22 mouse cellular contexts compared by ENCODE assay signal in the genomic region with DNA sequence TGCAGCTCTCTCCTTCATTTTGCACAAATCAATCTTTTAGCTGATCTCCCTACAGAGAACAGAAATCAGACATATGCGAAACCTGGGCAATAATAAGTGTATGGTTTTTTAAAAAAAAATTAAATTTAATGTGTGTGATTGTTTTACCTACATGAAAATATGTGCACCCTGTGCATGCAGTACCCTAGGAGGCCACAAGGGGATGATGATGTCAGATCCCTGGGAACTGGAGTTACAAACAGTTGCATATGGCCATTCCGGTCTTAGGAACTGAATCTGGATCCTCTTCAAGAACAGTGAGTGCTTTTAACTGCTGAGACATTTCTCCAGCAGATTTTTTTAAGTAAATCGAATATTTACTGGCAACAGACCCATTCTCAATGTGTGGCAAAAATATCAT.
DNase-seq lines count a peak whose midpoint lies in the region; ATAC-seq and TF ChIP-seq lines count a peak whose summit lies in the region.
"Had no signal": no experiment of that assay in that cellular context is flagged by ENCODE, and none has a peak within 500 bp of the region (broad histone marks: within the 10 kb centered on the region; RNA-seq: fewer than 3 reads in every experiment).

No protein-coding gene starts in this region.

- H3K36me3 ChIP-seq in forebrain, postnatal 0 days (ENCODE audit: insufficient read depth): no peaks in the 10 kb centered on the region
- H3K36me3 ChIP-seq in forebrain, embryonic 12.5 days (replicated peaks): no peaks in the 10 kb centered on the region
- H3K36me3 ChIP-seq: forebrain, embryonic 10.5 days; heart, embryonic 15.5 days; hindbrain, embryonic 13.5 days; kidney, embryonic 15.5 days; liver, embryonic 12.5 days; midbrain, embryonic 10.5 days; neural tube, embryonic 15.5 days had no signal

- no peak for ATAC-seq in forebrain, postnatal 0 days
- no peak for ATAC-seq in forebrain, embryonic 12.5 days (ENCODE audit: low FRiP score)
- ATAC-seq: liver, embryonic 12.5 days had no signal

- 89% methylated on average over 3 of the region's 3 CpGs for WGBS in forebrain, postnatal 0 days
- WGBS in forebrain, embryonic 12.5 days: 98% methylated on average over 3 of the region's 3 CpGs

- DNase-seq in forebrain, postnatal 0 days: no peak
- DNase-seq in left cerebral cortex, adult 2 months (ENCODE audit: extremely low spot score in 1 of 2, low spot score in 2 of 2): no peak
- no peak for DNase-seq in left cerebral cortex, postnatal 36 days (ENCODE audit: low spot score in 2 of 2)
- peak; percentile 18 for DNase-seq in 3T3-L1 (ENCODE audit: low read depth, low spot score)
- peak; percentile 51 for DNase-seq in R1 (ENCODE audit: low read depth, low spot score)
- no peak for DNase-seq in thymus, postnatal 0 days (ENCODE audit: low spot score)
- DNase-seq in spleen, postnatal 4 days (ENCODE audit: low spot score in 2 of 2): no peak
- DNase-seq: cerebellum, adult 11-12 months; cerebellum, postnatal 10 days; gastrocnemius, postnatal 25 days; heart, postnatal 36 days; kidney, adult 11 months; kidney, postnatal 36 days; thymus, adult 2 months had no signal

- H3K27ac ChIP-seq in forebrain, postnatal 0 days (ENCODE audit: low read depth, low read length): no peak overlapping the region
- H3K27ac ChIP-seq in forebrain, embryonic 12.5 days: no peak overlapping the region
- no peak overlapping the region for H3K27ac ChIP-seq in left cerebral cortex, adult 2 months
- H3K27ac ChIP-seq: forebrain, embryonic 10.5 days; heart, embryonic 15.5 days; hindbrain, embryonic 13.5 days; kidney, embryonic 15.5 days; liver, embryonic 12.5 days; midbrain, embryonic 10.5 days; neural tube, embryonic 15.5 days had no signal

- intact Hi-C loops in left cerebral cortex, adult 2 months (cut with DNase I): no loop called here
- intact Hi-C loops in left cerebral cortex, postnatal 36 days (cut with DNase I): no loop called here

- TF ChIP-seq CTCF in forebrain, postnatal 0 days (IDR thresholded peaks at IDR 0.05; ENCODE audit: low read depth): peak; percentile 27; the same call in 1 of the 2 replicates
- TF ChIP-seq CTCF in left cerebral cortex, adult 2 months (IDR thresholded peaks at IDR 0.05): peak; percentile 30

- H3K4me1 ChIP-seq in forebrain, postnatal 0 days (ENCODE audit: insufficient read depth): no peaks in the 10 kb centered on the region
- H3K4me1 ChIP-seq in forebrain, embryonic 12.5 days: peaks cover 1% of the 10 kb centered on the region; the same call in 1 of the 2 replicates
- H3K4me1 ChIP-seq: heart, embryonic 15.5 days; hindbrain, embryonic 13.5 days; kidney, embryonic 15.5 days; liver, embryonic 12.5 days; neural tube, embryonic 15.5 days had no signal

- no peak overlapping the region for H3K4me3 ChIP-seq in forebrain, postnatal 0 days (ENCODE audit: low read depth, low read length)
- H3K4me3 ChIP-seq in forebrain, embryonic 12.5 days (replicated peaks): no peak overlapping the region
- no peak overlapping the region for H3K4me3 ChIP-seq in left cerebral cortex, adult 2 months
- H3K4me3 ChIP-seq: forebrain, embryonic 10.5 days; heart, embryonic 15.5 days; hindbrain, embryonic 13.5 days; kidney, embryonic 15.5 days; liver, embryonic 12.5 days; midbrain, embryonic 10.5 days; neural tube, embryonic 15.5 days had no signal

- no peak overlapping the region for H3K9ac ChIP-seq in forebrain, postnatal 0 days
- H3K9ac ChIP-seq in forebrain, embryonic 12.5 days: no peak overlapping the region
- H3K9ac ChIP-seq: heart, embryonic 15.5 days; hindbrain, embryonic 13.5 days; kidney, embryonic 15.5 days; liver, embryonic 12.5 days; neural tube, embryonic 15.5 days had no signal

- no peaks in the 10 kb centered on the region for H3K27me3 ChIP-seq in forebrain, postnatal 0 days (ENCODE audit: insufficient read depth, low read length)
- H3K27me3 ChIP-seq in forebrain, embryonic 12.5 days: no peaks in the 10 kb centered on the region
- H3K27me3 ChIP-seq: heart, embryonic 15.5 days; hindbrain, embryonic 13.5 days; kidney, embryonic 15.5 days; liver, embryonic 12.5 days; neural tube, embryonic 15.5 days had no signal

- H3K9me3 ChIP-seq in forebrain, postnatal 0 days (ENCODE audit: low read length): no peaks in the 10 kb centered on the region
- H3K9me3 ChIP-seq in forebrain, embryonic 12.5 days: no peaks in the 10 kb centered on the region
- H3K9me3 ChIP-seq: forebrain, embryonic 10.5 days; heart, embryonic 15.5 days; hindbrain, embryonic 13.5 days; kidney, embryonic 15.5 days; neural tube, embryonic 15.5 days had no signal

- no peak overlapping the region for H3K4me2 ChIP-seq in forebrain, postnatal 0 days (ENCODE audit: low read depth)
- H3K4me2 ChIP-seq in forebrain, embryonic 12.5 days: no peak overlapping the region
- H3K4me2 ChIP-seq: heart, embryonic 15.5 days; hindbrain, embryonic 13.5 days; kidney, embryonic 15.5 days; liver, embryonic 12.5 days; neural tube, embryonic 15.5 days had no signal

Comparison
In these comparisons a context has a peak if more than half of its experiments do, and no peak if none do; other contexts are left out.
1. DNase-seq: peak in 3T3-L1 (single experiment) and R1 (single experiment); none in forebrain, postnatal 0 days (single experiment), left cerebral cortex, adult 2 months (0 of 2), left cerebral cortex, postnatal 36 days (0 of 2), thymus, postnatal 0 days (single experiment) and spleen, postnatal 4 days (0 of 2).